Comparison of ENCODE assay signal across 8 mouse cellular contexts in the genomic region with DNA sequence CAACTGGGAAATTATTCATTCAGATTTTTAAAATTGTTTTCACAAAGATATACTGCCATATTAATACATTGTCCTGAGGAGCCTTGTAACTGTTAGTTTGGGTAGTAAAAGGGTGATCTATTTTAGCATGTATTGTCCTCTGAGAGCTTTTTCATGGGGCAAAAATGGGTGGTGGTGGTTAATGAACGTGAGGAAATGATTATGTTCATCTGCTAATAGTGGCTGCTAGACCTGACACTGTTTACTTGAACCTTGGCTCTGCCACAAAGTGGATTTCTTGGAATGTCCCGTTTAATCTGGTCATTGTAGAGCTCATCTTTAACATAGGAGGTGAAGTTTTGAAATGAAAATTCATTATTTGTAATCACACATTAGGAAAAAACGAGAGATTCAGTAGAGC. TPM values are rescaled to one million over a fixed set of nuclear protein-coding genes. Genes with fewer than 3 reads are reported as not detected.
DNase-seq lines count a peak whose midpoint lies in the region; ATAC-seq and TF ChIP-seq lines count a peak whose summit lies in the region.

No protein-coding gene starts in this region.

- 49% methylated on average over 3 of the region's 3 CpGs for WGBS in heart, embryonic 10.5 days
- WGBS in hindbrain, embryonic 11.5 days: 45% methylated on average over 3 of the region's 3 CpGs
- WGBS in macrophage (ENCODE audit: missing documents): 47% methylated on average over 3 of the region's 3 CpGs

- H3K4me2 ChIP-seq in hindbrain, embryonic 11.5 days (replicated peaks; ENCODE audit: low read depth, low read length): peak overlapping the region; percentile 25

- peaks cover 49% of the 10 kb centered on the region for H3K79me2 ChIP-seq in MEL (ENCODE audit: control insufficient read depth, insufficient read depth, low read length, poor library complexity)
- H3K79me2 ChIP-seq in macrophage (ENCODE audit: inconsistent target): peaks cover 72% of the 10 kb centered on the region

- H3K4me3 ChIP-seq in heart, embryonic 10.5 days: peak overlapping the region; percentile 96
- H3K4me3 ChIP-seq in MEL (ENCODE audit: control insufficient read depth in 1 of 2, insufficient read depth in 1 of 2, low read depth in 2 of 2, low read length in 2 of 2) (peak overlapping the region in 1 of 2 experiments; percentile 98; a peak in 2 of 4 replicates), macrophage (ENCODE audit: inconsistent target) (peak overlapping the region; percentile 82)
- peak overlapping the region; percentile 22; the same call in 1 of the 2 replicates for H3K4me3 ChIP-seq in hindbrain, embryonic 11.5 days (ENCODE audit: low read depth, low read length)

- no peak overlapping the region for H3K27ac ChIP-seq in heart, embryonic 10.5 days
- no peak overlapping the region for H3K27ac ChIP-seq in MEL (ENCODE audit: control insufficient read depth, low read depth, low read length)
- H3K27ac ChIP-seq in hindbrain, embryonic 11.5 days (ENCODE audit: low read depth, low read length): no peak overlapping the region
- H3K27ac ChIP-seq in macrophage: no peak overlapping the region

- H3K9me3 ChIP-seq in heart, embryonic 10.5 days: no peaks in the 10 kb centered on the region
- no peaks in the 10 kb centered on the region for H3K9me3 ChIP-seq in MEL (replicated peaks; ENCODE audit: insufficient read depth, low read length)
- H3K9me3 ChIP-seq in hindbrain, embryonic 11.5 days (ENCODE audit: control insufficient read depth, low read length): no peaks in the 10 kb centered on the region

- ATAC-seq in hindbrain, embryonic 11.5 days (ENCODE audit: low FRiP score): no peak

- intact Hi-C loops in heart, postnatal 36 days (cut with DNase I): loop anchor here (2.0 to 5.0 kb wide), 2 partner anchors 55 to 124 kb away; partner anchors contain the start of gene Fam98b
- intact Hi-C loops in gastrocnemius, postnatal 14 days (cut with DNase I; ENCODE audit: low total_unique reads): loop anchor here (10.0 kb wide), 1 partner anchor 61 kb away; no protein-coding TSS in a partner anchor

- TF ChIP-seq CTCF in MEL (IDR thresholded peaks at IDR 0.05 in 2 of 3, conservative IDR thresholded peaks at IDR 0.05 in 1 of 3; ENCODE audit: control insufficient read depth in 1 of 3, insufficient read depth in 1 of 3, low read depth in 2 of 3, low read length in 3 of 3, poor library complexity in 1 of 3, severe bottlenecking in 1 of 3): no peak

- no peak for TF ChIP-seq EP300 in MEL (IDR thresholded peaks at IDR 0.05; ENCODE audit: low read depth in 1 of 2, low read length in 2 of 2)

- peak overlapping the region; percentile 97 for H3K9ac ChIP-seq in MEL (ENCODE audit: control insufficient read depth, low read depth, low read length, poor library complexity, severe bottlenecking)
- H3K9ac ChIP-seq in hindbrain, embryonic 11.5 days (ENCODE audit: low read depth, low read length): no peak overlapping the region

- TF ChIP-seq RAD21 in MEL (IDR thresholded peaks at IDR 0.05; ENCODE audit: low read depth, low read length): no peak

- DNase-seq in heart, embryonic 10.5 days (ENCODE audit: low spot score): no peak
- DNase-seq in heart, postnatal 36 days: no peak
- no peak for DNase-seq in MEL (ENCODE audit: low read depth, low spot score)
- DNase-seq in hindbrain, embryonic 11.5 days (ENCODE audit: low spot score): no peak
- no peak for DNase-seq in testis, postnatal 10 days (ENCODE audit: low spot score)
- DNase-seq in gastrocnemius, postnatal 14 days: no peak
- DNase-seq in adrenal gland, postnatal 14 days: no peak

- H3K27me3 ChIP-seq in heart, embryonic 10.5 days (ENCODE audit: insufficient read depth, poor library complexity, severe bottlenecking): no peaks in the 10 kb centered on the region
- no peaks in the 10 kb centered on the region for H3K27me3 ChIP-seq in MEL (ENCODE audit: control insufficient read depth in 1 of 2, insufficient read depth in 2 of 2, low read length in 2 of 2)
- no peaks in the 10 kb centered on the region for H3K27me3 ChIP-seq in hindbrain, embryonic 11.5 days (ENCODE audit: control insufficient read depth, insufficient read depth, low read length)

- H3K4me1 ChIP-seq in heart, embryonic 10.5 days: peaks cover 16% of the 10 kb centered on the region
- H3K4me1 ChIP-seq in MEL (ENCODE audit: control insufficient read depth in 1 of 2, insufficient read depth in 2 of 2, low read length in 2 of 2): peaks cover 3 to 4% of the 10 kb centered on the region in 2 experiments; a peak in 3 of 4 replicates
- H3K4me1 ChIP-seq in hindbrain, embryonic 11.5 days (replicated peaks; ENCODE audit: control insufficient read depth, insufficient read depth, low read length): no peaks in the 10 kb centered on the region

- no peak for TF ChIP-seq POLR2A in MEL (IDR thresholded peaks at IDR 0.05; ENCODE audit: control insufficient read depth in 1 of 2, insufficient read depth in 1 of 2, low read depth in 1 of 2, low read length in 2 of 2, poor library complexity in 1 of 2)

- no peaks in the 10 kb centered on the region for H3K36me3 ChIP-seq in heart, embryonic 10.5 days
- peaks cover 0 to 22% of the 10 kb centered on the region in 2 experiments; a peak in 3 of 4 replicates for H3K36me3 ChIP-seq in MEL (ENCODE audit: control insufficient read depth in 1 of 2, insufficient read depth in 2 of 2, low read length in 2 of 2)
- no peaks in the 10 kb centered on the region for H3K36me3 ChIP-seq in hindbrain, embryonic 11.5 days (ENCODE audit: control insufficient read depth, insufficient read depth, low read length)
- no peaks in the 10 kb centered on the region for H3K36me3 ChIP-seq in macrophage (ENCODE audit: inconsistent target)

TF ChIP-seq in MEL, 35 proteins besides CTCF, POLR2A, EP300 and RAD21:
- no peak for TF ChIP-seq TBP (IDR thresholded peaks at IDR 0.05; ENCODE audit: low read depth, low read length)
- 0 out of 2 replicates have a peak, but pooled peaks have one; percentile 2 for TF ChIP-seq SIN3A (IDR thresholded peaks at IDR 0.05; ENCODE audit: low read length)

RNA-seq across cellular contexts. Expression of gene Spred1, which starts 2.5 kb away (rescaled TPM):
- polyA plus RNA-seq in heart, embryonic 10.5 days (2016; fragmentation: Nextera tagmentation; extraction: Ambion mirVana): 6.7 and 7.0 TPM in 2 replicates
- total RNA-seq in heart, postnatal 36 days (2021): 10 to 100 TPM; 15.7 to 16.6 TPM
- 19.9 and 21.9 TPM in 2 replicates for total RNA-seq in MEL (2012; rRNA removed)
- polyA plus RNA-seq in MEL (2012; ENCODE audit: insufficient read depth in 1 of 2, insufficient read length in 2 of 2, low read depth in 1 of 2, low replicate concordance in 2 of 2, missing spikeins in 1 of 2) (10 to 100 TPM in 1 of 2 experiments, not detected in 1; 14.3 TPM), macrophage (2018) (22.5 to 77.4 TPM (median 23.7 TPM) in 3 replicates)
- polyA plus RNA-seq in hindbrain, embryonic 11.5 days (2014; fragmentation: Nextera tagmentation; extraction: Ambion mirVana): 17.8 and 23.3 TPM in 2 replicates
- total RNA-seq in macrophage (2018; cell fraction: chromatin; rRNA removed): 100 to 1,000 TPM in 15 of 26 experiments, 10 to 100 TPM in 11; 24.2 to 422 (median 131) TPM
- total RNA-seq in macrophage (2018; cell fraction: cytosol; rRNA removed): 100 to 1,000 TPM in 8 of 26 experiments, 10 to 100 TPM in 18; 32.3 to 215 (median 62.1) TPM
- 100 to 1,000 TPM in 21 of 26 experiments, 10 to 100 TPM in 5; 45.2 to 391 (median 164) TPM for total RNA-seq in macrophage (2018; cell fraction: nucleus; rRNA removed)
- total RNA-seq in gastrocnemius, postnatal 14 days (2021): 10 to 100 TPM; 12.5 to 16.1 TPM
- 63.9 and 64.1 TPM in 2 replicates for total RNA-seq in adrenal gland, postnatal 14 days (2021)
